Mouse (Mus musculus): ENCODE results near the gene Mtpn. TPM values are rescaled to one million over a fixed set of nuclear protein-coding genes. Genes with fewer than 3 reads are reported as not detected.

The Mtpn gene
- total RNA-seq (2021), result 10 to 100 TPM; 72.6 to 75.4 TPM

DNA sequence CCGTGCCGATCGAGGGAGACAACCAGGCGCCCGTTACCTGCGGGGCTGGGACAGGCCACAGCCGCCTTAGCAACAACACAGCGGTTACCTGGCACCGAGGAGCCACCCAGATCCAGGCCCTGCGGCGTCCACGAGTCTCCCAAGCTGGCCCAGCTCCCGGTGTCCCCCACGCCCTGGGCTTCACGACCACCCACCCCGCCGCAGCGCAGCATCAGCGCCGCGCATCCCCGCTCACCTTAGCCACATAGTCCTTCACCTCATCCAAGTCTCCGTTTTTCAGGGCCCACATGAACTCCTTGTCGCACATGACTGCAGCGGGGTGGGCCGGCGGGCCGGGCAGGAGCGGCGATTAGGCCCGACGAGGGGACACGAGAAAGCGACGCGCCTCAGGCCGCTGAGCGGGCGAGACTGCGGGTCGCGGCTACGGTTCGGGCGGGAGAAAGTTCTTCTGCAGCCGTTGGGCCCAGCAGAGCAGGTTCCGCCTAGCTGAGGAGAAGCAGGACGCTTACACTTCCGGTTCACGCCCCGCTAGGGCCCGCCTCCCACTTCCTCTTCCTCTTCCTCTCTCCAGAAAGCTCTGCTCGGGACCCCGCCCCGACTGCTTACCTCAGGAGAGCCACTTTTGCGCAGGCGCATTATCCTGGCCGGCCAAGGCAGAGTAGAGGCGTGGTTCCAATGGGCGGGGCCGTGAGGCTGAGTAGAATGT, at the start of gene Mtpn:
TSS of gene Mtpn (minus strand) at position 585 of the 706 bp plus-strand sequence.
- intact Hi-C loops (cut with DNase I), result loop anchor here (10.0 kb wide), 1 partner anchor 285 kb away; no protein-coding TSS in a partner anchor
- DNase-seq, result peak; percentile 99 to 100

DNA sequence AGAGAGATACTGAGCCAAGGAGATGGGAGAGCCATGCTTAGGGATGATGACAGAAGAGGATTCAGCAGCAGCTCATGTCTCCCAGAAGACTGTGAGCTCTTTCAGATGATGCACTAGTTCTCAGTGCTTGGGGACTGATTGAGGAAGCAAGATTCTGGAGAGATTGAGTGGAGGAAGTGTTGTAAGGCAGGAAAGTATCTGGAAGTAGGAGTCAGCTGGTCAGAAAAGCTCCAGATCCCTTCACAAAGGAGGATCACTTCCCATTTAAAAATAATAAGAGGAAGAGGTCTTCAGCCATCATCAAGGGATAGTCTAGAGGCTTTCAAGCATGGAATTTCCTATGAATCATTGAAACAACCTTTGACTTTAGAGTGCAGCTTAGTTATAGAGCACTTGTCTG, 29.0 kb upstream of the Mtpn start:
- intact Hi-C loops (cut with DNase I), result loop anchor here (5.0 kb wide), 2 partner anchors 316 to 1479 kb away; no protein-coding TSS in a partner anchor
- DNase-seq, result no peak

DNA sequence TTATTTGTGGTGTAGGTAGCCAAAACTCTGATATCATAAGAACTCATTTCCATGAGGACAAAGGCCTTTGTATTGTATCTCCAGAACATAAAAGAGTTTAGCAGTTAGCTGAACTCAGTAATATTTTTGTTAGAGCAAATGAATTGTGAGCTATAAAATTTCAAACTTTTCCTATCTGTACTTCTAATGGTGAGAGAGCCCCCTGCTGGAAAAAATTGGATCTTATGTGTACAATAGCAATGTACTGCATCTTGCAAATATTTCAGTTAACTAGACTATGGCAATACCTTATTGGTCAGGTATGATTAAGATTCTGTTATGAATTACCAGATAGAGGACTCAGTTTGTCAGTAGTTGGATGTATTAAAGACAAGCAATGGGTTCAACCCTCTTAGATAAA, 28.1 kb upstream of the Mtpn start:
- peak; percentile 50 to 70 for DNase-seq

DNA sequence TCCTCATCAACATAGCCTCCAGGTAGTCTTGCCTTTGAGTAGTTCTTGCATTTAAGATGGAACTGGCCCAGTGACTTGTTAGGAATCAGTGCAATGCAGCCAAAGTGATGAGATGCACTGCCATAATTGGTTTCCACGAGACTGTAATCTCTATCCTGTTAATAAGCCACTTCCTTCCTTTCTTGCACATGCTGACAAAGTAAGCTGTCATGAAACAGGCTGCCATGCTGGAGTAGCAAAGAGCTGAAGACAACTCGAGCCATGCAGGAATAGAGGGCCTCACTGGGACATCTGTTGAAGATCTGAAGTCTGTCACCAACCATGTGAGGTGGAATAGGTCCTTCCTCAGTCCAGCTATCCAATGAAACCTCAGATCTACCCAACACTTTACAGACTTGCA, 20.3 kb upstream of the Mtpn start:
- DNase-seq, result no peak
- intact Hi-C loops (cut with DNase I), result no loop called here

More for the DNA sequence above, 28.1 kb upstream of the Mtpn start:
- intact Hi-C loops (cut with DNase I), result loop anchor here (1.0 to 5.0 kb wide), 3 partner anchors 186 to 1480 kb away; no protein-coding TSS in a partner anchor

DNA sequence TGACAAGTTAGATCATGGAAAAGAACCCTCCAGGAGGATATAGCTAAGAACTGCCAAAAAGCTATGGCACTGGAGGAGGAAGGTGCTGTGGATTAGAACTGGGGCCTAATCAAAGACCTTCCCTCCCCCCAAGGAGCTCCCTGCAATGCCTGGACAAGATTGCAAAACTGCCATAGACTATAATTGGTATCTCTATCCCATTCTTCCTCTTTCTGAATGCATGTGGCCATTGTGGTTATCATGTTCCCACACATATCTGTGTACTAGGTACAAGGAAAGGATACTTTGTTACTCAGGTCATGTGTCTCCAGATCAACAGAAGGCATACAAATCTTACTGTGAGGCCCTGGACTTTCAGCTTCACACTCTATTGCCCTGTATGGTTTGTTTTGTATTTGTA, 4.7 kb upstream of the Mtpn start:
- intact Hi-C loops (cut with DNase I), result no loop called here
- DNase-seq, result no peak

DNA sequence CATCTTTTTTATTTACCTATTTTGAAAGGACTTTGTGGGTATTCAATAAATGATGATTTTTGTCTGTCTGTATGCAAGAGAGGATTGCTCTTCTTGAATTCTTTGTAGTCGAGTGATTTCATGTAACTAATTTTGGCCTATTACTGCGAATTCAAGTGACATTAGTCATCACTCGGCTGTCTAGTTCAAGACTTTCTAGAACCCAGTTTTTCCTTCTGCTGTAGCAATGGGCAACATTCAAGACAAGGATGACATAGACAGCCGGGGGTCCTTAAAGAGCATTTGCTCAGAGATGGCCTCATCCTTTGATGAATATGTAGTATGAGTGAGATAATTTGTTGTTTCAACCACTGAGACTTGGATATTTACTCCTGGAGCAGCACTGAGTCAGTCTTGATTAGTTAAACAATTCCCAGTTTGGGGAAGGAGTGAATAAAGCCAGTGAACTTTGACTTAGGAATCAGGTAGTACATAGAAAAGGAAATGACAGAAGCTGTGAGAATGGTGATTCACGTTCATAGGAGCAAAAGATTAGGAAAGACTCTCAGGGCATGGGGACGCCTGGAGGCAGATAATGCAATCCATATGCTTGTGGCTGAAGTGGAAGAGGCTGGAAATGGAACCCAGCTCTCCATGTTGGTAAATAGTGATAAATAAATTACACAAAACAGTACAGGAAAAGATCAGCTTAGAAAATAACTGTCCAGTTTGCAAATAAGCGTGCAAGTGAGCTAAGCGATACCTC, 3.1 kb upstream of the Mtpn start:
- intact Hi-C loops (cut with DNase I), result no loop called here
- DNase-seq, result no peak

DNA sequence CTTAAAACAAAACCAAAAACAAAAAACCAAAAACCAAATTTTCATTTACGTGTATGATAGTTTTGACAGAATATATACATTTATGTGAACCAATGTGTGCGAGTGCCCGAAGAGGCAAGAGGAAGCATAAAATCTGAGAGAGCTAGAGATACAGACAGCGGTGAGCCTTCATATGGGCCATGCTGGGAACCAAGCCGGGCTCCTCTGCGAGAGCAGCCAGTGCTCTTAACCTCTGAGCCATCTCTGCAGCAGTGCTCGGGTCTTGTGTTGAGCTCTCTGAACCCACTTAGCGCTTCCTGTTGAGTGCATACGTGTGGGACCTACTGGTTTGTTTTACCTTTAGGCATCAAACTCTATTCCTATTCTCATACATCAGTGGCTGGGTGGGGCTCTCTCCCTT, 689 bp upstream of the Mtpn start:
- intact Hi-C loops (cut with DNase I), result no loop called here
- no peak for DNase-seq

DNA sequence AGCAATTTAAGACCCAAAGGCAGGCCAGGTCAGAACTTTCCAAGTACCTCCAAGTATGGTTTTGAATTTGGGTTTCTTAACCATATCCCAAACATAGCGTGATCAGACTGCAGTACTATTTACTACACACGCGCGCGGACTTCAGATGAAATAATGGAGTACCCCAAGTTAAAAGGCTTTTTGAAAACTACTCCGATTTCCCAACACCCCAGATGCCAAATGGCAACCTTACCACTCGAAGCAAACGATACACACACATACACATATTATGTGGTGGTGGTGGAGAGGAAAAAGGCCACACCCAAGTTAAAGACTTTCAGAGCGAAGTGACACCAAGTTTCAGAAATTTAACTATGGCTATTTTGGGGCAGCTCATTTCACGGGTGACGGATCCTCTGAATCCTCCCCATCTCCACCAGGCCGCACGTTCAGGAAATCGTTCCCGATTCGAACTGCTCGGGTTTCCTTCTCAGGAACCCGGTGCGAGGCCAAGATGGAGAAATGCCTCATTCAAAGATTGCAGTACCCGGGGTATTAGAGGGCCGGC, 858 bp downstream of the Mtpn start:
- intact Hi-C loops (cut with DNase I), result loop anchor here (10.0 kb wide), 1 partner anchor 284 kb away; no protein-coding TSS in a partner anchor
- no peak for DNase-seq

DNA sequence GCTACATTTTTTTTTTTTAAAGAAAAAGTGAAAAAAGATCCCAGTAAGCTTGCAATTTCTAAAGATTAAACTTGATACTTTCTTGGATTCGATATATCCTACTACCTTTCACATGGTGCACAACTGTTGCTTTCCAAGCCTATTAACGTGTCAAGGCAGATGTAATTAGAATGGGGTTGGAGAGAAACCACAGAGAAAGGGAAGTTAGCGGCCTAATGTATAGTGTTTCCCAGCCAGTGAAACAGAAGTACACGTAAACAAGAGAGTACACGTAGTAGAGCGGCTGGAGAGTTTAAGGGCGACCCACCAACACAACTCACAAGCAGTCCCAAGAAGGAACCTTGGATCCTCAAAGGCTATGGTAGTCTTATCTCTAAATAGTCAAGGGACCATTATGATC, 3.7 kb downstream of the Mtpn start:
- intact Hi-C loops (cut with DNase I), result loop anchor here (10.0 kb wide), 1 partner anchor 281 kb away; no protein-coding TSS in a partner anchor
- DNase-seq, result no peak

DNA sequence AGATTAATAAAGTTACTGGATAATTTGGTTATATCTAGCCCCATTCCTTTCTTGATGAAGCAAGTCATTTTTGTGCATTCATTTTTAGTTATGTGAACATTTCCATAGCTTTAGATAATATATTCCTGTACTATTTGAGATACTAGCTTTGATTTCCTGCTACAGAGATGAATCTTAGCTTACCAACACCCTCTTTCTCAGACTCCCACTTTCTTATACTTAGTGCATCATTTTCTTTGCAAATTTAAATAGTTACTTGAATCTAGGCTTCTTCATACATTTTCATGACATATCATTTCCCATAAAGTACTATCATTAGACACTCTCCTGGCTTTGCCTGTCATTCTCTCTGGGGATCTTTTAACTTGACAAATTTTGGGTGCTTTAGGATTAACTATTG, 26.3 kb downstream of the Mtpn start:
- DNase-seq, result no peak
- intact Hi-C loops (cut with DNase I), result no loop called here

DNA sequence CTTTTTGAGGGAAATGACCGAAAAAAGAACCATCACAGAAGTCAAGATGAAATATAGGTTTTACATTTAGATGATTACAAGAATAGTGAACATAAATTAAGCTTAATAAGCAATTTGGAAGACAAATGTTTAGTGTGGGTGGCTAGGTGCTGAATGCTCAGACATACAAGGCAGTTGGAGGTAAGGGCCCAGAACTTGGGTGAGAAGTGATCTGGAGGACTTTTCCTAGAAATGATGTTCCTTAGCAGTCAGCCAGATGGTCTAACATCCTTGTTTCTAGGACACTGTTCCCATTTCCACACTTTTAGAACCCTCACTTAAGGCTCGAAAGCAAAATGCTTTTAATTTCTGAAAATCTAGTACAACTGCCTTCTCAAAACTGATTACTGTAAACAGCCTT, 34.9 kb downstream of the Mtpn start:
- intact Hi-C loops (cut with DNase I), result no loop called here
- DNase-seq, result no peak

DNA sequence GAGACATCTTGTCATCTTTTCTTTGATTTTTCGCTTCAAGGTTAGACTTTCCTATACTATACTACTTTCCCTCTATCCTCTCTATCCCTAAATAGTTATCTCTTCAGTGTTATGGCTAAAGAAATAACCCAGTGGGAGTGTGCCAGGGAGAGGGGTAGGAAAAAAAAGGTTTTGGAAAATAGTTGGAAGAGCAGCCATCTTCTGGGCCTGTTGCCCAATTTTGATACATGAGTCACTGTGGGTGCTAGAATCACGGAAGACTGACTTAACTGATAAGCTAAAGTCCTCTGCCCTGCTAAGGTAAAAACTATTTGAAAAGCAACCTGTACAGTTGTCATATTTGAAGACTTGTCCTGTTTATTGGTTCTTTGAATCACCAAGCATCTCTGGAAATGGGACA, 36.8 kb downstream of the Mtpn start:
- intact Hi-C loops (cut with DNase I), result no loop called here
- DNase-seq, result no peak

DNA sequence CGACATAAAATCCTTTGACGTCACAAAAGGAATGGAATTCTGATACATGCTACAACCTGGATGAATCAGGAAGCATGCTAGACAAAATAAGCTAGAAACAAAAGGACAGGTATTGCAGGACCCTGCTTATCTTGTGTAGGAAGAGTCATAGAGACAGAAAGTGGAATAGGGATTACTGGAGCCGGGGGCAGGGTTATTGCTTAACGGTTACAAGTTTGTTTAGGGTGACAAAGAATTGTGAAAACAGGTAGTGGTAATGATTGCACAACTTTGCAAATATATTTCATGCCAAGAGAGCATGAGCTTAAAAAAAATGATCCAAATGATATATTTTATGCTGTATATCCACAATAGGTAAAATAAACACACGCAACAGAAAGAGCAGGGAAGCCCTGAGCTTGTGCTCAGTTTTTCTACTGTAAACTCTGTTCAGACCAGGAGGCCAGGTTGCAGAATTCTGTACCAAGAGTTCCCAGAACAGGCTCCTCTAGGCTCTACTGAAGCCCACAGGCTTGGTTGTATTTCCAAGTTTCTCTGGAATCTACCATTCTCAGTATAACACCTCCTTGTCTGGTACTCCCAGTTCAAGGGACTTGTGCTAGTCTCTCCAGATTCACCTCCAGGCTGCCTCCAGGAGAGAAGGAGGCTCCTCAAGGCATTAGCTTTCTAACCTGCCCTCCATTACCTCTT, 39.6 kb downstream of the Mtpn start:
- no peak for DNase-seq
- intact Hi-C loops (cut with DNase I), result no loop called here

DNA sequence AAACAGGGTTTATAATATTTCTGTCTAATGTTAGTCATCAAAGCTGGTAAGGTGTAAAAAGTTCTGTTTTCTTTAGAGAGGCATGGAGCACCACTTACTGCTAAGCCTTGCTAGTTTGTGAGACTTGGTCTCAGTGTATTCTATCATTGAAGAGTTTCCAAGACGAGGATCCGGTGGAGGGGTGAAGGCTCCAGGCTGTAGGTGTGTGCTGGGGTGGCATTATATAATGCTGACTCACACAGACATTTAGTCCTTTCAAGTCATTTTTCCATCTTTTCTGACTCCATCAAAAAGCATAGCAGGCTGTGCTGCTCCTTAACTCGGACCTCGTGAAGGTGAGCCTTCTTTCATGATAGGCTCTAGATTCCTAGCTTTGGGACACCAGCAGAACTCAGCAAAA, 42.3 kb downstream of the Mtpn start:
- intact Hi-C loops (cut with DNase I), result no loop called here

DNA sequence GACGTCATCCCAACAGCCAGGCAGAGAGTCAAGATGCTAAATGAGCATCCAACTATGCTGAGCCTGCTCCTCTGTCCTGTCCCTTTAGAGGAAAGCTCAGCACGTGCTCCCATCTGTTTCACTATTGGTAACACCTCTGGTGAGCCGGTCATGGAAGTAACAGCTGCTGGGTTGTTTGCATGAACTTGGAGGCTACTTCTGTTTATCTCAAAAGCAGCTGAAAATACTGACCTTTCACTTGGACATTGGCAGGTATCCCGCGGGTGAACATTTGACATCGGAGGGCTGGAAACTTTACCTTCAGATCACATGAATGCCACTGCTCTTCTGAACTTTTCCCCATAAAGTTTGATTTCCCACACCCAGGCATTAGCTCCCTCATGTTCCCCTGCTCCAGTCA, 45.8 kb downstream of the Mtpn start:
- intact Hi-C loops (cut with DNase I), result no loop called here
- no peak for DNase-seq

More for the DNA sequence above, 42.3 kb downstream of the Mtpn start:
- DNase-seq, result no peak

DNA sequence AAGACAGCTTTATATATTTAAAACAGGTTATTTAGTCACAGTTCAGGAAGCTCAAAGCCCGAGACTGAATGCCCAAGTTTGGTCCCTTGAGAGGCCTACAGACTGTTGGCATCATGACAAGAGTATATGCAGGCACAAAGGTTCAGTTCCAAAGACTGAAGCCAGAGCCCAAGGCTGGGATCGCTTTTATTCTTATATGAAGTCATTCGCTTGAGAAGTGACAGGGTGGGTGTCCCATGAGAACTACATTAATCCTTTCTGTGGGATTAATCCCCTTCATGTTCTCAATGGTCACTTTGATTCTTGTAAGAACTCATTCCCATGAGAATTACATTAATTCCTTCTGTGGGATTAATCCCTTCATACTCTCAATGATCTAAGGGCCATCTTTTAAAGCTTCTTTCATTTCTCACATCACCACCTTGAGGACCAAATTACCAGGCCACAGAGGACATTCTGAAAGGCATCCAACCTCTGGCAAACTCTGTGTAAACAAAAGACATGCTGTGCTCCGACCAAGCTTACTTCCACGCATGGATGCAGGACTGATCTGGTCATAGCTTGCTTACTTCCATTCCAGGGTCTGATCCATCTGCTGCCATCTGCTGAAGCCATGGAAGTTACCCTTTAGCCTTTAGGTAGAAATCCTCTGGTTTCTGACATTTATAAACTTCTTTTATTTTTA, 59.9 kb downstream of the Mtpn start:
- DNase-seq, result no peak
- intact Hi-C loops (cut with DNase I), result no loop called here

DNA sequence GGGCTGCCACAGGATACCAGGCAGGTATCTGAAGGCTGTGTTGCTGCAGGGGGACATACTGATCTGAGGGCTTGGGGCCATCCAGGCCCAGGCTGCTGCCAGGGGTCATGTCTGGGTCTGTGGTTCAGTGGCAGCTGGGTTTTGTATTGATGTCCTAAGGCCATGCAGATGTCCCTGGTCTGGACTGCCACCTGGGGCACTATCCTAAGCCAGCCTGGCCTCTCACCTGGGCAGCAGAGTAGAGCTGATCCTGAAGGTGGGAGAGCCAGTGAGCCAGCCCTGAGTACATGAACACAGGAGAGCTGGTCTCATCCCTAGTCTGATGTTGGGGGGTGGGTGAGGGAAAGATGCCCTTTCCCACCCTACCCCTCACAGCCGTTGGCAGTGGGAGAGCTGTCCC, 62.9 kb downstream of the Mtpn start:
- intact Hi-C loops (cut with DNase I), result no loop called here
- no peak for DNase-seq

DNA sequence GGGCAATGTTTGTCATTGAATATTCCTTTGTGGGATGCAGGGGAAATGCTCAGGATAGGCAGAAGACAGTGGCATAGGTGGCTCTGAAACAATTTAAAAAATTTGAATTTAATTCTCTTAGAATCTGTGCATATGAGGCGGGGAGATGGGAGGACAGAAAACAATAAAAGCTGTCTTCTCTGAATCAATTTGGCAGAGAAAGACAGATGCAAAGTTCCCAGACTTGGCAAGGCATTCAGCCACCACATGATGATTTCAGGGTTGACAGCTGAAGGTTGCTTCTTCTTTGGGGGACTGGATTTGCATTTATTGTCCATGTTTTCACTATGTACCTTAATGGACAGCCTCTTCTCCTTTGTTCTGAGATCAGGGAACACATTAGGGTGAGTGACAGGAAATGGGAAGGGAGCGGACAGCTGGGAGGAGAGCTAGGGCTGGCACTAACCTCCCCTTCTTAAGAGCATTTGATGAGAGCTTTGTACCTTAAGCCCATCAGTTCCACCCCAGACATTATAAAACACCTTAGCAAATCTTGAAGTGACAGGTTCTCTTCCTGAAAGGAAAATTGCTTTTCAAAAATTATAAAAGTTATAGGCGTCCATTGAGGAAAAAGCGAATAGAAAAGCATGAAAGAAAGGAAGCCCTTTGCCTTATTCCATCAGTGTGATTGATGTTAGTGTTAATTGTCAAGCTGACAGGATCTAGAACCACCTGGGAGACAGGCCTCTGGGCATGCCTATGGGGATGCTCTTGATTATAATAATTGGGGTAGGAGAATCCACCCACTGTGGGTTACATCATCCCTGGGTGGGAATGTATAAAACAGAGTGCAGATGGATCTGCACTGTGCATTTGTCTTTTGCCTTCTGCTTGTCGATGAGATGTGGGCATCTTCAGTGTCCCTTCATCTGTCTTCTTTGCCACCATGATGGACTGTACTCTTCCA, 76.0 kb downstream of the Mtpn start:
- DNase-seq, result no peak
- intact Hi-C loops (cut with DNase I), result no loop called here

DNA sequence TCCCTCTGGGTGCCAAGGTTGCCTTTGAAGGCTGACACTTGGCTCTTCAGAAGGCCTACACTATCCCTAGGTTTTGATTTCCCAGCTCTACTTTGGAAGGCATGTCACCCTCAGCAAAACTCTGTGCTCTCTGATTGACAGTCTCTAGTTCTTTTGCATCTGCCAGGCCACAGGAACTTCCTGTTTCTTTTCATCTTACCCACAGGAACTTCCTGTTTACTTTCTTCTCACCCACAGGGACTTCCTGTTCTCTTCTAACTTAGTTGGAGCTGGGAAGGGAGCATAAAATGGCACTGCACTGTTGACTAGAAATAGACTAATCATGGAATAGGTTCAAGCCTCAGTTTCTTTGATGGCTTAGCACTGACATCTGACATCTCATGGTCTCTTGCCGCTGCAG, 77.2 kb downstream of the Mtpn start:
- intact Hi-C loops (cut with DNase I), result no loop called here
- no peak for DNase-seq
